Mouse (Mus musculus) mesoderm, embryonic 11.5 days (tissue): ENCODE measurements at regions not wholly inside any gene's neighbourhood (a gene's known extent, or its start where the extent isn't known, plus 50 kb on each side); places are given as distances from the start of the nearest gene placed in this dataset.
"Not testable (repeated sequence)": the region's sequence is repeated elsewhere in the genome, so short reads cannot be mapped to it uniquely, and the experiment has no call there.

Experiments used
- DNase-seq: peaks from one replicate; pipeline ENCODE4 v3.0.0-alpha.2; 2012; ENCODE audit warnings: low read depth, low spot score

- not testable (repeated sequence) for DNase-seq
These were observed 665.8 kb downstream of the Nebl start for GRCm38 (mm10) chr2:17065149-17066145.
